Mouse (Mus musculus) brain, embryonic 14.5 days (tissue): ENCODE data around the gene A730061H03Rik.

Experiments used
- CTCF ChIP-seq: fragments of 200-500 bp; IDR thresholded peaks from 2 replicates; pipeline ENCODE4 v1.5.1; 2012; ENCODE audit warnings: inconsistent platforms, mild to moderate bottlenecking, moderate library complexity, borderline replicate concordance; ENCODE audit not compliant: insufficient read depth, insufficient read length; ENCODE audit errors: extremely low read depth
- POLR2A ChIP-seq: fragments of 200-500 bp; IDR thresholded peaks from 2 replicates; pipeline ENCODE4 v1.6.1; 2012; ENCODE audit warnings: mild to moderate bottlenecking, inconsistent platforms, borderline replicate concordance; ENCODE audit not compliant: poor library complexity, insufficient read depth, insufficient read length, severe bottlenecking; ENCODE audit errors: extremely low read depth

DNA sequence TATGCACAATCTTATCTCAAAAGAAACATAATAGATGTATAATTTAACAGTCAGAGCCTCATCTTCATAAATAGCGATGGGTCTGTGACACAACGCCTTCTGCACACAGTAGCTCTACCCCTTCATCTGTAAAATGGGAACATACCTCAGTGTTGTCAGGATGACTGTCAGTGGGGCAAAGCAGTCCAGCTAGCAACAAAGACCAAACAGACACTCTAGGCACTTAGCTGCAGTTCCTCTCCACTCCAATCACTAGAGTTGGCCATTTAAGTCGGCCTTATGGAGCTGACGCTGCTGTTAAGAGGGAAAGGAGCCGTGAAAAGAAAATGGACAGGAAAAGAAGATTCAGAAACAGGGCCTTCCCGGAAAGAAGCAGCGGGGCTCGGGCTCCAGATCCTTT lies 8.4 kb downstream of the A730061H03Rik start:
- TF ChIP-seq CTCF = no peak
- TF ChIP-seq POLR2A = no peak
